Mouse (Mus musculus) midbrain, embryonic 14.5 days (tissue): ENCODE data around the gene Gm45233. TPM values are rescaled to one million over a fixed set of nuclear protein-coding genes. Genes with fewer than 3 reads are reported as not detected.

Experiments
- ATAC-seq: fragments of 200-750 bp; cut with Nextera tagmentation; 2 replicates; pipeline ENCODE4 v1.8.0; 2017; ENCODE audit warnings: moderate number of reproducible peaks, moderate library complexity; ENCODE audit not compliant: low FRiP score, low TSS enrichment
- DNase-seq: peaks from one replicate; pipeline ENCODE4 v3.0.0-alpha.2; 2015
- H3K27ac ChIP-seq: fragments of 300-500 bp; sonication (generic); replicated peaks from 2 replicates; pipeline ENCODE4 v1.5.1; 2014; ENCODE audit warnings: mild to moderate bottlenecking, low read depth, low read length, moderate library complexity
- H3K27me3 ChIP-seq: fragments of 300-500 bp; sonication (generic); 2 replicates; pipeline ENCODE4 v1.6.1; 2014; ENCODE audit warnings: low read length, control low read depth, mixed read lengths; ENCODE audit not compliant: control insufficient read depth, insufficient read depth
- H3K36me3 ChIP-seq: fragments of 300-500 bp; sonication (generic); 2 replicates; pipeline ENCODE4 v1.6.1; 2014; ENCODE audit warnings: low read length, control low read depth; ENCODE audit not compliant: control insufficient read depth, insufficient read depth
- H3K4me1 ChIP-seq: fragments of 300-500 bp; sonication (generic); 2 replicates; pipeline ENCODE4 v1.6.1; 2014; ENCODE audit warnings: mild to moderate bottlenecking, antibody characterized with exemption, low read length, control low read depth; ENCODE audit not compliant: control insufficient read depth, insufficient read depth
- H3K4me2 ChIP-seq: fragments of 300-500 bp; sonication (generic); 2 replicates; pipeline ENCODE4 v1.6.1; 2014; ENCODE audit warnings: mild to moderate bottlenecking, low read length, moderate library complexity
- H3K4me3 ChIP-seq: fragments of 300-500 bp; sonication (generic); replicated peaks from 2 replicates; pipeline ENCODE4 v1.5.1; 2014; ENCODE audit warnings: low read depth, low read length
- H3K9ac ChIP-seq: fragments of 300-500 bp; sonication (generic); replicated peaks from 2 replicates; pipeline ENCODE4 v1.6.1; 2014; ENCODE audit warnings: mild to moderate bottlenecking, low read length, moderate library complexity
- H3K9me3 ChIP-seq: fragments of 300-500 bp; sonication (generic); 2 replicates; pipeline ENCODE4 v1.6.1; 2016; ENCODE audit warnings: low read length, control low read depth, mixed read lengths; ENCODE audit not compliant: control insufficient read depth
- WGBS: fragments of 180-500 bp; shearing (Covaris S2); extraction: QIAGEN DNeasy Blood & Tissue Kit; methylation state at CpG from one replicate; pipeline ENCODE4 v1.1.7; 2014; 5-methylcytosine and 5-hydroxymethylcytosine counted together
- polyA plus RNA-seq: library from polyadenylated mRNA; unstranded; fragments of >200 nt; fragmentation: Nextera tagmentation; extraction: Ambion mirVana; gene quantifications from 2 replicates; pipeline ENCODE4 v1.2.1, GENCODE M21; 2014

Gene Gm45233
- polyA plus RNA-seq, 1 experiment from 2014 or later = not detected

DNA sequence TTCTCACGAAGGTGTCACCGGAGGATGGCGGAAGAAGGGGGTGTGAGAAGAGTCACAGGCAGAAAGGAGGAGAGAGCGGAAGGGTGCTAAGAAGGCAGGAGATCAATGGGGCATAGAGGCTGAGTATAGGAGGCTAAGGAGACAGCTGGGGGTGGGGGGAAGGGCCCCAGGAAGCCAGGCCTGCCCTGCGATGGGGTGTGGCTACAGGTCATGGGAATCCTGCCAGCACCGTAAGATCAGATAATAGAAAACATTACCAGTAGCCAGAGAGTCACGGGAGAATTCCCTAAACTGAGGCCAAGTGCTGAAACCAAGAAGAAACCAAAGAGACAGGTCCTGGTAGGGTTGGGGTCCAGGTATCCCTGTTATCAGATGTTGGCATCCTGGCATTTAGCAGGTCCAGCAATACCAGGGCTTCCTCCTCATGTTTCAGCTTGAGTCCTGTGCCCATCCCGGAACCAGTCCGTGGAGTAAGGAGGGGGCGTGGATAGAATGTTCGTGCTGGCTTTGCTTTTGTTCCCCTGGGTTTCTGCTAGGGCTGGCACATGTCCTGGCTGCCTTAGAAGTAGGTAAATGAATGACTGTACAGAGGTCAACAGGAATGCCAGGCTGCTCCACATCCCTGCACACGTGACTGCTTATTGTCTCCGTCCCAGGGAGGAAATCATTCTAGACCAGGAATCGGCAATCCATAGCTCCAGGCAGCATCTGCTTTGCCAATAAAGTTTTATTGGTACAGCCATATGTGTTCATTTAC lies 9.8 kb downstream of the Gm45233 start:
- Histone ChIP-seq H3K4me1 (no peaks in the 10 kb centered on the region), H3K9ac (no peak overlapping the region), H3K27me3 (no peaks in the 10 kb centered on the region), H3K36me3 (peaks cover 38% of the 10 kb centered on the region), H3K27ac (no peak overlapping the region), H3K4me3 (no peak overlapping the region), H3K4me2 (no peak overlapping the region), H3K9me3 (no peaks in the 10 kb centered on the region)
- 97% methylated on average over 14 of the region's 14 CpGs for WGBS
- ATAC-seq = no peak
- DNase-seq = no peak

DNA sequence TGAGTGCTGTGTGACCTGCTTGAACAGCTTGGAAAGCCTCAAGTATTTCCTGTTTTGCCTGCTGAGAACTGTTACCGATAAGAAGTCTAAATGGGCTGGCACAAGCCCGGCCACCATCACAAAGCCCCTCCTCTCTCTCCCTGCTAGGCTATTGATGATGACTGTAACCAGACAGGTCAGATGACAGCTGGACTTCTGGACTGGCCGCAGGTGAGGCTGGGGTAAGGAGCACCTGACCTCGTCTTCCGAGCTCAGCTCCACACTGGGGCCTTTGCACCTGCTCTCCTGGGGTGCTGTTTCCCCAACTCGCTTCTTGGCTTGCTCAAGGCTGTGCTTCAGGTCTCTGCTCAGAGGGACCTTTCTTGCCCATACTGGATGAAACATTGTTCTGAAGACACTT lies 10.4 kb downstream of the Gm45233 start:
- 91% methylated on average over 6 of the region's 6 CpGs for WGBS
- ATAC-seq = no peak
- Histone ChIP-seq H3K9me3 (no peaks in the 10 kb centered on the region), H3K36me3 (peaks cover 38% of the 10 kb centered on the region), H3K4me3 (no peak overlapping the region), H3K27me3 (no peaks in the 10 kb centered on the region), H3K4me2 (no peak overlapping the region), H3K9ac (no peak overlapping the region), H3K4me1 (no peaks in the 10 kb centered on the region), H3K27ac (no peak overlapping the region)
- no peak for DNase-seq

DNA sequence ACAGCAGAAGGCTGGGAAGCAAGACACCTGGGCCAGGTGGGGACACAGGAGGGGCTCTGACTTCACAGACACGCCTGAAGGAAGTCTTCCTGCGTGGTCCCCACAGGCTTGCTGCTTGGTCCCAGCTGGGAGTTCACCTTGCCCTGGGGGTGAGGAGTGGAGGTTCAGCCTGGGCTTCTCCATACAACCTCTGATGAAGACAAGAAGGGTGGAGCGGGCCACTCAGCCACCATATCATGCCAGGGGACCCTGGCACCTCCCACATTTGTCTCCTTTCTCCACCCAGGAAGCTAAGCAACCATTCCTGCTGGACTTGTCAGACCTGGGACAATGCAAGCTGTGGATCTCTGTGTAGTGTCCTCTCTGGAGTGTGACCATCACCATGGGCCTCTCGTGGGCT lies 18.9 kb downstream of the Gm45233 start, which contains the start of gene Vsig10l:
Gene Vsig10l, plus strand, starts transcription at position 301 of the 400 bp plus-strand sequence.
- H3K27ac ChIP-seq = no peak within 1 kb of the TSS
- H3K36me3 ChIP-seq = no peaks in the 10 kb centered on the region
- DNase-seq = no peak
- 63% methylated on average over 4 of the region's 4 CpGs for WGBS
- H3K4me2 ChIP-seq = no peak within 1 kb of the TSS
- H3K4me1 ChIP-seq = peaks cover 10% of the 10 kb centered on the region; the same call in 1 of the 2 replicates
- H3K4me3 ChIP-seq = no peak within 1 kb of the TSS
- no peak for ATAC-seq
- H3K27me3 ChIP-seq = no peaks in the 10 kb centered on the region
- H3K9me3 ChIP-seq = no peaks in the 10 kb centered on the region
- no peak within 1 kb of the TSS for H3K9ac ChIP-seq

DNA sequence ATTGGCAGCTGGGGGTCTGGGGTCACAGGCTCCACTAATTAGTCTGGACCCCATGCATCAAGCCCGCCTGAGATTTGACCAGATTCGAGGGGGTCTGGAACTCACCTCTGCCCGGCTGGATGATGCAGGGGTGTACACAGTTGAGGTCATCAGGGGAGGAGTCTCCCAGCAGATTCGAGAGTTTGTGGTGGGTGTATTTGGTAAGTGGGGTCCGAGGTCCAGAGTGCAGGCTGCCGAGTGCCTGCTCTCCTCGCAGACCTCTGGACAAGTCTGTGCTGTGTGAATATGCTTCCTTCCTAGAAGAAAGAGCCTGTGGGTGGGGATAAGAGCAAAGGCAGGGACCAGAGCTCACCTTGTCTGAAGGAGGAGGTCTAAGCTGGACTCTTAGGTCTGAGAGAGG lies 20.0 kb downstream of the Gm45233 start:
- no peak overlapping the region for H3K9ac ChIP-seq
- H3K27me3 ChIP-seq = no peaks in the 10 kb centered on the region
- H3K9me3 ChIP-seq = no peaks in the 10 kb centered on the region
- no peak overlapping the region for H3K4me3 ChIP-seq
- no peak overlapping the region for H3K4me2 ChIP-seq
- H3K36me3 ChIP-seq = no peaks in the 10 kb centered on the region
- no peak overlapping the region for H3K27ac ChIP-seq
- H3K4me1 ChIP-seq = peaks cover 10% of the 10 kb centered on the region; the same call in 1 of the 2 replicates
- DNase-seq (no peak), ATAC-seq (no peak)
- 81% methylated on average over 7 of the region's 7 CpGs for WGBS

DNA sequence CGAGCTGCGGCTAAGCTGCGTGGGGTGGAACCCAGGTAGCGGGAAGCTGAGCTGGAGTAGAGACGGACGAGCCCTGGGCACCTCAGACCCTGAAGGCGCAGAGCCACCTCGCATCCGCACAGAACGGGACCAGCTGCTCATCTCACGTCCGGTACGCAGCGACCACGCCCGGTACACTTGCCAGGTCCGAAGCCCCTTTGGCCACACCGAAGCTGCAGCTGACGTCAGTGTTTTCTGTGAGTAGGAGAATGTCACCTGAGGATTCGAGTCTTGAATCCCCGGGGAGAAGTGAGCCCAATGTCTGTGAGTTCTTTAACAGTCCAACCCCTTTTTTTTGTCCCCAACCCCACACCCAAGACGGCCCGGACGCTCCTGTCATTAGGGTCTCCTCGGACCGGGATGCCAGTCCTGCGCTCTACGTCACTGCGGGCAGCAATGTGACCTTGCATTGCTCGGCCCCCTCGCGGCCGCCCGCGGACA lies 21.0 kb downstream of the Gm45233 start:
- Histone ChIP-seq H3K9ac (peak overlapping the region; percentile 49), H3K36me3 (no peaks in the 10 kb centered on the region), H3K4me2 (peak overlapping the region; percentile 75), H3K9me3 (no peaks in the 10 kb centered on the region), H3K4me1 (peaks cover 10% of the 10 kb centered on the region; the same call in 1 of the 2 replicates), H3K27me3 (no peaks in the 10 kb centered on the region), H3K4me3 (peak overlapping the region; percentile 40), H3K27ac (peak overlapping the region; percentile 46; the same call in 1 of the 2 replicates)
- 8% methylated on average over 35 of the region's 35 CpGs for whole genome bisulfite sequencing
- peak; percentile 77 for DNase-seq
- ATAC-seq = peak; percentile 15; the same call in 1 of the 2 replicates

DNA sequence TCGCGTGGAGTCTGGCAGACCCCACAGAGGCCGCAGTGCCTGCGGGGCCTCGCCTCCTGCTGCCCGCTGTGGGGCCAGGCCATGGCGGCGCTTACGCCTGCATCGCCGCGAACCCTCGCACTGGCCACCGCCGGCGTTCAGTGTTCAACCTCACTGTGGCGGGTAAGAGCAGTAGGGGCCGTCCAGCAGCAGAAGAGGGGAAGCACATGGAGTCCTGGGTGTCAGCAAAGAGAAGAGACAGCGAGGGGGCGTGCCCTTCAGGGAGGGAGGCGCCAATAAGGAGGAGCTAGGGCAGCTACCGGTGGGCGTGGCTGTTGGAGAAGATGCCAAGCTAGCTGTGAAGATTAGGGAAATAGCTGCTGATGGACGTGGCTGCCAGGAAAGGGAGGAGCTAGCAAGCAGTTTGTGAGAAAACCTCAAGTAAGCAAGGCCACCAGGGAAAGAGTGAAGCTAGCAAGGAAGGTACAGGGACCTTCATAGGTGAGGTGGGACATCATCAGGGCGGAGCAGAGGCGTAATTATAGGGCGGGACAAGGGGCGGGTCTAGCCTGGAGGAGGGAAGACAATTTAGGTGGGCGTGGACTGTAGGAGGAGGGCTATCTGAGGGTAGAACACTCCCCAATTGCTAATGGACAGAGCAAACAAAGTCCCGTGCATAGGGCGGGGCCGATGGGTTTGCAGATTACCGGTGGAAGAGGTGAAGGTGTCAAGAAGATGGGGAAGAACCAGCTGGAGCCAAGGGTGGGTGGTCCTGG lies 21.6 kb downstream of the Gm45233 start:
- Histone ChIP-seq H3K27me3 (no peaks in the 10 kb centered on the region), H3K4me2 (peak overlapping the region; percentile 75), H3K9ac (peak overlapping the region; percentile 49), H3K9me3 (no peaks in the 10 kb centered on the region), H3K36me3 (no peaks in the 10 kb centered on the region), H3K27ac (peak overlapping the region; percentile 46; the same call in 1 of the 2 replicates), H3K4me1 (peaks cover 10% of the 10 kb centered on the region; the same call in 1 of the 2 replicates), H3K4me3 (peak overlapping the region; percentile 40)
- peak; percentile 89 for DNase-seq
- WGBS = under 1% methylated on average over 33 of the region's 33 CpGs
- peak; percentile 78 for ATAC-seq

DNA sequence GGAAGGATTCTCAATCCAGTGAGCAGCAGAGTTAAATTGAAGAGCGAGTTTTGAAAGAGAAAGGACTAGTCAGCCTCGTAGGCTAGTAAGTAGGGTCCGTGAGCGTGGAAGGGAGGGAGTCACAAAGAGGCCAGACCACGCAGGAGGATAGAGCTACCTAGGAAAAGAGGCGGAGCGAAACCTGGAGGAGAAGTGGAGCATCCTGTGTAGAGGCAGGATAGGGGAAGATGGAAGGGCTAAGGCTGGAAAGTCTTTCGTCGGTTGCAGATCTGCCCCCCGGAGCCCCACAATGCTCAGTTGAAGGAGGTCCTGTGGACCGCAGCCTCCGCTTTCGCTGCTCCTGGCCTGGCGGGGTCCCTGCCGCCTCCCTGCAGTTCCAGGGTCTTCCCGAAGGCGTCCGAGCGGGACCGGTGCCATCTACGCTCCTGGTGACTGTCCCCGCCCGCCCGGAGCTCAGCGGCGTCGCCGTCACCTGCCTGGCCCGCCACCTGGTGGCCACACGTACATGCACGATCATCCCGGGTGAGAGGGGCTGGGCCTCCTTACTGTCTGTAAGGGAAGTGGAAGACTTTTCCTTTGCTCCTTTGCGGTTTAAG lies 22.3 kb downstream of the Gm45233 start:
- Histone ChIP-seq H3K27me3 (no peaks in the 10 kb centered on the region), H3K9me3 (no peaks in the 10 kb centered on the region), H3K4me2 (peak overlapping the region; percentile 75), H3K4me3 (peak overlapping the region; percentile 40), H3K27ac (peak overlapping the region; percentile 46; the same call in 1 of the 2 replicates), H3K36me3 (no peaks in the 10 kb centered on the region), H3K9ac (peak overlapping the region; percentile 38), H3K4me1 (peaks cover 10% of the 10 kb centered on the region; the same call in 1 of the 2 replicates)
- ATAC-seq (peak; percentile 70), DNase-seq (peak; percentile 90)
- WGBS = 1% methylated on average over 33 of the region's 33 CpGs

DNA sequence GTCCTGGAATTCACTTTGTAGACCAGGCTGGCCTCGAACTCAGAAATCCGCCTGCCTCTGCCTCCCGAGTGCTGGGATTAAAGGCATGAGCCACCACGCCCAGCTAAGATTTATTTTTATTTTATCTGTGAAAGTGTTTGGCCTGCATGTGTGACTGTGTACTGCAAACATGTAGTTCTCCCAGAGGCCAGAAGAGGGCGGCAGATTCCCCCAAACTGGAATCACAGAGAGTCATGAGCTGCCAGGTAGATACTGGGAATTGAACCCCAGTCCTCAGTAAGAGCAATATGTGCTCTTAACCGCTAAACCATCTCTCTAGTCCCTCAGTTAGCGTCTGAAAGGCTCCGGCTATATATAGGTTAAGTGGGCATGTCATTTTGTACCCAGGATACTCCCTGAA lies 26.4 kb downstream of the Gm45233 start:
- Histone ChIP-seq H3K4me2 (no peak overlapping the region), H3K27me3 (no peaks in the 10 kb centered on the region), H3K4me3 (no peak overlapping the region), H3K4me1 (peaks cover 7% of the 10 kb centered on the region; the same call in 1 of the 2 replicates), H3K27ac (no peak overlapping the region), H3K9ac (no peak overlapping the region), H3K9me3 (no peaks in the 10 kb centered on the region), H3K36me3 (peaks cover 14% of the 10 kb centered on the region)
- DNase-seq = peak; percentile 52
- no peak for ATAC-seq
- WGBS = 42% methylated on average over 8 of the region's 8 CpGs
